Mouse (Mus musculus) forebrain, embryonic 15.5 days (tissue): ENCODE data around the gene Wdr70. TPM values are rescaled to one million over a fixed set of nuclear protein-coding genes. Genes with fewer than 3 reads are reported as not detected.

ENCODE experiments used
- ATAC-seq: fragments of 200-750 bp; cut with Nextera tagmentation; replicated peaks from 2 replicates; pipeline ENCODE4 v1.8.0; 2017; ENCODE audit warnings: mild to moderate bottlenecking, moderate TSS enrichment, moderate library complexity
- H3K27ac ChIP-seq: fragments of 300-500 bp; sonication (generic); replicated peaks from 2 replicates; pipeline ENCODE4 v1.5.1; 2015; ENCODE audit warnings: mild to moderate bottlenecking, inconsistent platforms
- H3K27me3 ChIP-seq: fragments of 300-500 bp; sonication (generic); 2 replicates; pipeline ENCODE4 v1.6.1; 2015; ENCODE audit warnings: inconsistent platforms
- H3K36me3 ChIP-seq: fragments of 300-500 bp; sonication (generic); 2 replicates; pipeline ENCODE4 v1.6.1; 2015; ENCODE audit warnings: mild to moderate bottlenecking, inconsistent platforms
- H3K4me1 ChIP-seq: fragments of 300-500 bp; sonication (generic); 2 replicates; pipeline ENCODE4 v1.6.1; 2015; ENCODE audit warnings: inconsistent platforms
- H3K4me2 ChIP-seq: fragments of 300-500 bp; sonication (generic); replicated peaks from 2 replicates; pipeline ENCODE4 v1.6.1; 2015; ENCODE audit warnings: mild to moderate bottlenecking, inconsistent platforms
- H3K4me3 ChIP-seq: fragments of 300-500 bp; sonication (generic); 2 replicates; pipeline ENCODE4 v1.5.1; 2015; ENCODE audit warnings: mild to moderate bottlenecking, inconsistent platforms
- H3K9ac ChIP-seq: fragments of 300-500 bp; sonication (generic); replicated peaks from 2 replicates; pipeline ENCODE4 v1.6.1; 2015; ENCODE audit warnings: mild to moderate bottlenecking, inconsistent platforms
- H3K9me3 ChIP-seq: fragments of 300-500 bp; sonication (generic); 2 replicates; pipeline ENCODE4 v1.6.1; 2016; ENCODE audit warnings: inconsistent platforms
- WGBS: fragments of 180-500 bp; shearing (Covaris S2); methylation state at CpG from one replicate; pipeline ENCODE4 v1.1.7; 2015; ENCODE audit warnings: mixed read lengths; 5-methylcytosine and 5-hydroxymethylcytosine counted together
- polyA plus RNA-seq: library from polyadenylated mRNA; unstranded; fragments of >200 nt; fragmentation: Nextera tagmentation; extraction: Ambion mirVana; gene quantifications from 2 replicates; pipeline ENCODE4 v1.2.1, GENCODE M21; 2015

The Wdr70 gene
- polyA plus RNA-seq, 1 experiment from 2014 or later: 62.8 TPM

DNA sequence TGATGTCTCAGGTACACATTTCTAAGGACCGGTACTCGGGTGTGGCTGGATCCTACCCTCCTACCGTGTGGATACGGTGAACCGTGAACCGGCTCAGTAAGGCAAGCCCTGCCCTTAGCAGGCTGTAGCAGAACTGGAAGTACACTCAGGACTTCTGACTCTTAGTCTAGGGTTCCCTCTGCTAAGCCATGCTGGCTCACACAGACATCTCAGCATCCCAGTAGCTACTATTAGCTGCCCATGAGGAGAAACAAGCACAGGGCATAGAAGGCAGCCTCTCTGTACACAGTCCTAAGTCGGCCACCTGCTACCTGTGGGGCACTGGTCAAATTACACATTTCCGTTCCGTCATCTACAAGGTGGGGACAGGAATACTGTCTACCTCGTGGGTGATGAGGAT, 220.1 kb downstream of the Wdr70 start:
- H3K27me3 ChIP-seq: no peaks in the 10 kb centered on the region
- no peak overlapping the region for H3K27ac ChIP-seq
- no peaks in the 10 kb centered on the region for H3K9me3 ChIP-seq
- no peak overlapping the region for H3K9ac ChIP-seq
- no peak for ATAC-seq
- H3K4me1 ChIP-seq: no peaks in the 10 kb centered on the region; the same call in 1 of the 2 replicates
- H3K36me3 ChIP-seq: peaks cover 2% of the 10 kb centered on the region; the same call in 1 of the 2 replicates
- H3K4me3 ChIP-seq: no peak overlapping the region
- 90% methylated on average over 10 of the region's 10 CpGs for WGBS
- H3K4me2 ChIP-seq: no peak overlapping the region

- Histone ChIP-seq H3K36me3 (no peaks in the 10 kb centered on the region), H3K4me3 (no peak overlapping the region), H3K27me3 (no peaks in the 10 kb centered on the region), H3K27ac (no peak overlapping the region), H3K9ac (no peak overlapping the region), H3K4me2 (no peak overlapping the region), H3K4me1 (no peaks in the 10 kb centered on the region; the same call in 1 of the 2 replicates), H3K9me3 (no peaks in the 10 kb centered on the region)
- ATAC-seq: no peak
- 60% methylated on average over 22 of the region's 22 CpGs for WGBS
Measured at GRCm38 (mm10) chr15:7877560-7878467, 221.2 kb downstream of the Wdr70 start.

DNA sequence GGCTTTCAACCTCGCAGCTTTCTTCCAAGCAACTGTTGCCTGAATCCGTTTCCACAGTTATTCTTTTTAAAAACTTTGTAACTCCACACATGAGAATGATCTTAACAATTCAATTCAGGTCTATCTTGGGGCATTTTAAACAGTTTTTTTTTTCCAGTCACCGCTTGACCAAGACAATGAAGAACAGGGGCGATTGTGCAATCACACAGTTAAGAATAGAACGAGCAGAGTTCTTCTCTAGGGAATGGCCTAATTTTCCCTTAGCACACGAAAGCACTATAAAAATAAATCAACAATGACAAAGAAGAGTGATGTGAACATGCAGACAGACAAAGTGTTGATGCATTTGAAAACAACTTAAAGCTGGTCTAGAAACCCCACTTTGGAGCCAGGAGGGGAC, 223.1 kb downstream of the Wdr70 start:
- Histone ChIP-seq H3K9ac (no peak overlapping the region), H3K27me3 (no peaks in the 10 kb centered on the region), H3K9me3 (no peaks in the 10 kb centered on the region), H3K36me3 (no peaks in the 10 kb centered on the region), H3K4me2 (no peak overlapping the region), H3K4me3 (no peak overlapping the region), H3K4me1 (no peaks in the 10 kb centered on the region; the same call in 1 of the 2 replicates), H3K27ac (no peak overlapping the region)
- ATAC-seq: no peak
- 71% methylated on average over 6 of the region's 6 CpGs for WGBS

GRCm38 (mm10) chr15:7872473-7872872, 226.5 kb downstream of the Wdr70 start:
- Histone ChIP-seq H3K27me3 (no peaks in the 10 kb centered on the region), H3K4me1 (no peaks in the 10 kb centered on the region)
- WGBS: 80% methylated on average over 5 of the region's 5 CpGs

GRCm38 (mm10) chr15:7865305-7865704, 233.7 kb downstream of the Wdr70 start:
- Histone ChIP-seq H3K9me3 (no peaks in the 10 kb centered on the region), H3K36me3 (no peaks in the 10 kb centered on the region), H3K9ac (no peak overlapping the region), H3K27me3 (no peaks in the 10 kb centered on the region), H3K4me1 (no peaks in the 10 kb centered on the region), H3K4me3 (no peak overlapping the region), H3K4me2 (no peak overlapping the region), H3K27ac (no peak overlapping the region)
- ATAC-seq: no peak
- WGBS: 87% methylated on average over 3 of the region's 3 CpGs

More at GRCm38 (mm10) chr15:7872473-7872872, 226.5 kb downstream of the Wdr70 start:
- Histone ChIP-seq H3K4me3 (no peak overlapping the region), H3K27ac (no peak overlapping the region), H3K9me3 (no peaks in the 10 kb centered on the region), H3K4me2 (no peak overlapping the region), H3K9ac (no peak overlapping the region), H3K36me3 (no peaks in the 10 kb centered on the region)
- ATAC-seq: no peak

DNA sequence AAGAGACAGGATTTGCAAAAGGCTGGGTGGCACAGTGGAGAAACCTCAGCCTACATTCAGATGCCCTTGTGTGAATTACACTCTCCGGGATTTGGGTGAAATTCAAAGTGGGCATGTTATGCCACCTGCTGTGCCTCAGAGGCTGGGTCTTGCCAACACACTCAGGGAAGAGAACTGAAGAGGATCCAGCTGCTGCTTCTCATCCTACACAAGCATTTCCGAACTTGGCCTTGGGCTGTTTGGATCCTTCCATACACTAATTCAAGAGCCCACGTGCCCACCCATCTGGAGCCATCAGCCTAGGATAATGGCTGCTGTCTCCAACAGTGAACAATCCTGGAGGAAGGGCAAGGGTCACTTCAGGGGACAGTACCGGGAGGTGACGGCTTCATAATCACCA, 235.7 kb downstream of the Wdr70 start:
- ATAC-seq: no peak
- Histone ChIP-seq H3K27me3 (no peaks in the 10 kb centered on the region), H3K9me3 (no peaks in the 10 kb centered on the region), H3K36me3 (no peaks in the 10 kb centered on the region), H3K9ac (no peak overlapping the region), H3K4me3 (no peak overlapping the region), H3K27ac (no peak overlapping the region), H3K4me1 (no peaks in the 10 kb centered on the region), H3K4me2 (no peak overlapping the region)
- WGBS: 66% methylated on average over 5 of the region's 5 CpGs

GRCm38 (mm10) chr15:7862890-7863289, 236.1 kb downstream of the Wdr70 start:
- Histone ChIP-seq H3K4me3 (no peak overlapping the region), H3K27me3 (no peaks in the 10 kb centered on the region), H3K27ac (no peak overlapping the region), H3K4me1 (no peaks in the 10 kb centered on the region), H3K9ac (no peak overlapping the region), H3K4me2 (no peak overlapping the region), H3K36me3 (no peaks in the 10 kb centered on the region), H3K9me3 (no peaks in the 10 kb centered on the region)
- WGBS: 90% methylated on average over 5 of the region's 5 CpGs
- ATAC-seq: no peak

GRCm38 (mm10) chr15:7858841-7859240, 240.2 kb downstream of the Wdr70 start:
- no peak for ATAC-seq
- no peak overlapping the region for H3K9ac ChIP-seq

GRCm38 (mm10) chr15:7857418-7857817, 241.6 kb downstream of the Wdr70 start:
- 50% methylated on average over 13 of the region's 13 CpGs for WGBS
- ATAC-seq: no peak

More at GRCm38 (mm10) chr15:7858841-7859240, 240.2 kb downstream of the Wdr70 start:
- Histone ChIP-seq H3K4me1 (no peaks in the 10 kb centered on the region), H3K36me3 (no peaks in the 10 kb centered on the region), H3K27ac (no peak overlapping the region), H3K4me2 (no peak overlapping the region), H3K27me3 (no peaks in the 10 kb centered on the region), H3K4me3 (no peak overlapping the region), H3K9me3 (no peaks in the 10 kb centered on the region)
- WGBS: 85% methylated on average over 5 of the region's 5 CpGs

DNA sequence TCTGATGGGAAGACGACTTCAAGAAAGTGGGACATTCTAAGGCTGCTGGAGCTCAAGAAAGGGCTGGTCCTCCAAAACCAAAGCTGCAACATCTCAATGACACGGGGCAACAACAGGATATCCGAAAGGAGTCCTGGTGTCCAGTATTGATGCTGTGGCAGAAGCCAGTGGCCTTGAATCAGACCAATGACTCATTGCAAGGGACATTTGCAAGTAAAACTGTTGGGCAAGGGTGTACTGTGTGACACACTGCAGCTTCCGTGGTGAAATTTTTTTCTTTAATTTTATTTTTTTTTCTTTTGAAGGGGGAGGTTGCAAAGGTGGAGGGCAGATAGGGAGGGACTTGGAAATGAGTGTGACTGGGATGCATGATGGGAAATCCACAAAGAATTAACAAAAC, 256.6 kb downstream of the Wdr70 start:
- H3K4me3 ChIP-seq: no peak overlapping the region
- H3K9me3 ChIP-seq: no peaks in the 10 kb centered on the region
- H3K4me2 ChIP-seq: no peak overlapping the region
- no peaks in the 10 kb centered on the region for H3K27me3 ChIP-seq
- no peak overlapping the region for H3K27ac ChIP-seq
- H3K4me1 ChIP-seq: no peaks in the 10 kb centered on the region
- no peak for ATAC-seq
- no peak overlapping the region for H3K9ac ChIP-seq
- no peaks in the 10 kb centered on the region for H3K36me3 ChIP-seq
- WGBS: 87% methylated on average over 4 of the region's 4 CpGs

More at GRCm38 (mm10) chr15:7857418-7857817, 241.6 kb downstream of the Wdr70 start:
- Histone ChIP-seq H3K4me3 (no peak overlapping the region), H3K36me3 (no peaks in the 10 kb centered on the region), H3K27ac (no peak overlapping the region), H3K27me3 (no peaks in the 10 kb centered on the region), H3K4me2 (no peak overlapping the region), H3K4me1 (no peaks in the 10 kb centered on the region), H3K9ac (no peak overlapping the region), H3K9me3 (no peaks in the 10 kb centered on the region)

- Histone ChIP-seq H3K4me3 (no peak overlapping the region), H3K27me3 (no peaks in the 10 kb centered on the region), H3K36me3 (no peaks in the 10 kb centered on the region), H3K4me2 (no peak overlapping the region), H3K27ac (no peak overlapping the region), H3K9me3 (no peaks in the 10 kb centered on the region), H3K9ac (no peak overlapping the region), H3K4me1 (no peaks in the 10 kb centered on the region)
- WGBS: 89% methylated on average over 1 of the region's 1 CpGs
- no peak for ATAC-seq
Measured at GRCm38 (mm10) chr15:7841664-7842063, 257.3 kb downstream of the Wdr70 start.

DNA sequence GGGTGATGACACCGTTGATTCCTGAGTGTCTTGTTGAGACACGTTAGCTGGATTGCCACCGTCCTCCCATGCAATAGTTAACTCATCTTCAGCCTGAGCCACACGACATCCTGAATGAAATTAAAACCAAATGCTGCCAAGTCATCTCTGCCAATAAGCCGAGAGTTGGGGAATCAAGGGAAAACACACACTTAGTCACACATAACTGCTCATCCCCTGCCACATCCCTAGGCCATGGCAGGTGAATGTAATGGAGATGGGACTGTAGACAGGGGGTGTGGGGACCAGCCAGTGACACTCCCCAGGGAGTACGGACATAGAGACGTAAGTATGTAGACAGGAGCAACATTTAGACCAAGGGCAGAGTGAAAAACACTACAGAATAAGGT, 260.1 kb downstream of the Wdr70 start:
- H3K9me3 ChIP-seq: no peaks in the 10 kb centered on the region
- H3K9ac ChIP-seq: no peak overlapping the region
- H3K27ac ChIP-seq: no peak overlapping the region
- H3K4me3 ChIP-seq: no peak overlapping the region
- H3K36me3 ChIP-seq: no peaks in the 10 kb centered on the region
- H3K27me3 ChIP-seq: no peaks in the 10 kb centered on the region
- 79% methylated on average over 7 of the region's 7 CpGs for WGBS
- no peak for ATAC-seq
- H3K4me1 ChIP-seq: no peaks in the 10 kb centered on the region
- H3K4me2 ChIP-seq: no peak overlapping the region
